Mouse (Mus musculus): Measurements from ENCODE around the gene Adgrg6.

DNA sequence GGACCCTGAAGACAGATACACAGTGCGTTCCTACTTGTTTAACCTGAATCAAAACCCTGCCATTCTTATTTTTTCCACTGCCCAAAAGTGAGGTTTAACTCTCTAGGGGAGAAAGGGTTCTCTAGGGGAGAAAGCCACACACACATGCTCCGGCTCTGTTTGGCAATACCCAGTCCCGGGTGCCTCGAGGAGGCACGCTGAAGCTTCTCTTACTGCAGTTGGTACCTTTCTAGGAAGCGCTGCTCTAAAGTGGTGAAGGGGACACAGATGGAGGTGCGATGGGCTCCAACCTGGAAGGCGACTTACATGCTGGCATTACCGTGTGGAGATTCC is 885 bp downstream of the Adgrg6 start:
- TF ChIP-seq CTCF (IDR thresholded peaks at IDR 0.05; ENCODE audit: control insufficient read depth, insufficient read depth, low read length) (no peak), POLR2A (IDR thresholded peaks at IDR 0.05; ENCODE audit: borderline replicate concordance, control insufficient read depth, low read depth, low read length) (no peak)
